Comparison of ENCODE assay signal across 26 mouse cellular contexts in the genomic region with DNA sequence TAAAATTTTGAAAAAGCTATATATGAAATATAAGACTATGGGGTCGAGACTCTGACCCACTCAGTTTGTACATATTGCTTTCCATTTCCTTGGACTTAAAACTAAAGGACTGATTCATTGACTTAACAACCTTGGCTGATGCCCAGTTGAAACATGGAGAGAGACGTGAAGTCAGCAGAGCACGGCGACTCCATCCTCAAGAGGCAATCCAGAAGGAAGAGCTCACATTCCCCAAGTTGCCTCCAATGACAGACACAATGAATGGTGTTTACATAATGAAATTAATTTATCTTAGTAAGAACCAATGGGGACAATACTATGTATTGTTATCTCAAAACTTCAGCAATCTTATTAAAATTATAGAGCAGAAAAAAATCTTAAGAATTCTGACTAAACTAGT.
"Had no signal": no experiment of that assay in that cellular context is flagged by ENCODE, and none has a peak within 500 bp of the region (broad histone marks: within the 10 kb centered on the region; RNA-seq: fewer than 3 reads in every experiment).

No protein-coding gene starts in this region.

- H3K9me3 ChIP-seq: heart, embryonic 13.5 days; heart, embryonic 15.5 days; hindbrain, embryonic 12.5 days; limb, embryonic 13.5 days; limb, embryonic 15.5 days; liver, embryonic 12.5 days had no signal

- H3K4me3 ChIP-seq: heart, adult 2 months; heart, embryonic 13.5 days; heart, embryonic 15.5 days; hindbrain, embryonic 12.5 days; limb, embryonic 13.5 days; limb, embryonic 15.5 days; liver, embryonic 12.5 days had no signal

- DNase-seq: forebrain, postnatal 0 days; gastrocnemius, postnatal 14 days; gastrocnemius, postnatal 36 days; heart, adult 11 months; heart, adult 2 months; heart, postnatal 14 days; heart, postnatal 36 days; kidney, adult 11 months; kidney, adult 2 months; kidney, adult 9 months; kidney, postnatal 14 days; kidney, postnatal 36 days; layer of hippocampus, adult 9-11 months; layer of hippocampus, postnatal 36 days; left cerebral cortex, postnatal 4 days had no signal

- H3K36me3 ChIP-seq: heart, embryonic 15.5 days; hindbrain, embryonic 12.5 days; liver, embryonic 12.5 days had no signal

- H3K27me3 ChIP-seq: heart, embryonic 13.5 days; heart, embryonic 15.5 days; hindbrain, embryonic 12.5 days; limb, embryonic 13.5 days; limb, embryonic 15.5 days; liver, embryonic 12.5 days had no signal

- H3K4me2 ChIP-seq: heart, embryonic 11.5 days; heart, embryonic 13.5 days; heart, embryonic 15.5 days; hindbrain, embryonic 12.5 days; hindbrain, embryonic 14.5 days; limb, embryonic 13.5 days; limb, embryonic 15.5 days; liver, embryonic 12.5 days had no signal

- H3K27ac ChIP-seq: heart, adult 2 months; heart, embryonic 13.5 days; heart, embryonic 15.5 days; hindbrain, embryonic 12.5 days; hindbrain, embryonic 14.5 days; limb, embryonic 13.5 days; limb, embryonic 15.5 days; liver, embryonic 12.5 days; liver, embryonic 14.5 days had no signal

- H3K9ac ChIP-seq: forebrain, postnatal 0 days; heart, embryonic 13.5 days; heart, embryonic 15.5 days; hindbrain, embryonic 12.5 days; hindbrain, embryonic 14.5 days; limb, embryonic 13.5 days; limb, embryonic 15.5 days; liver, embryonic 12.5 days; liver, embryonic 14.5 days had no signal

- ATAC-seq: forebrain, postnatal 0 days; hindbrain, embryonic 16.5 days; inflammation-experienced regulatory T-cells, adult 6 months; liver, embryonic 12.5 days had no signal

- H3K4me1 ChIP-seq: heart, embryonic 15.5 days had no signal
